Mouse (Mus musculus) kidney, adult 2 months (tissue): ENCODE results near the gene Mtif3. TPM values are rescaled to one million over a fixed set of nuclear protein-coding genes. Genes with fewer than 3 reads are reported as not detected.
"Not testable (repeated sequence)": the region's sequence is repeated elsewhere in the genome, so short reads cannot be mapped to it uniquely, and the experiment has no call there.

Source experiments
- DNase-seq: peaks from one replicate; pipeline ENCODE4 v3.0.0; 2021
- H3K27ac ChIP-seq: fragments of 200-500 bp; 2 replicates; pipeline ENCODE4 v1.5.1; 2012; ENCODE audit warnings: low read depth, low read length, control low read depth, inconsistent platforms; ENCODE audit not compliant: insufficient read depth
- H3K27me3 ChIP-seq: fragments of 200-500 bp; replicated peaks from 2 replicates; pipeline ENCODE4 v1.6.1; 2012; ENCODE audit warnings: mild to moderate bottlenecking, moderate library complexity, low read length, inconsistent platforms; ENCODE audit not compliant: control insufficient read depth, insufficient read depth
- H3K36me3 ChIP-seq: fragments of 200-500 bp; 2 replicates; pipeline ENCODE4 v1.6.1; 2012; ENCODE audit warnings: mild to moderate bottlenecking, moderate library complexity, low read length, inconsistent platforms; ENCODE audit not compliant: control insufficient read depth, insufficient read depth
- H3K4me1 ChIP-seq: fragments of 200-500 bp; 2 replicates; pipeline ENCODE4 v1.6.1; 2011; ENCODE audit warnings: low read length; ENCODE audit not compliant: control insufficient read depth, insufficient read depth
- H3K4me3 ChIP-seq: fragments of 200-500 bp; 2 replicates; pipeline ENCODE4 v1.5.1; 2011; ENCODE audit warnings: mild to moderate bottlenecking, low read depth, low read length, control low read depth; ENCODE audit not compliant: insufficient read depth
- CTCF ChIP-seq: fragments of 200-500 bp; conservative IDR thresholded peaks from 2 replicates; pipeline ENCODE4 v1.5.1; 2011; ENCODE audit warnings: low read depth, mild to moderate bottlenecking, control low read depth, low read length, moderate library complexity, mixed read lengths; ENCODE audit not compliant: insufficient read depth, insufficient read length
- POLR2A ChIP-seq: fragments of 200-500 bp; IDR thresholded peaks from one replicate; pipeline ENCODE4 v1.6.1; 2011; ENCODE audit warnings: low read depth, low read length, control low read depth
- WGBS: fragments of 180-500 bp; shearing (Covaris S2); methylation state at CpG from one replicate; pipeline ENCODE4 v1.1.7; 2018; 5-methylcytosine and 5-hydroxymethylcytosine counted together
- polyA plus RNA-seq: library from polyadenylated mRNA; depleted of rRNA; stranded (reverse); fragments of >200 nt; gene quantifications from 2 replicates; pipeline ENCODE4 v1.2.3, GENCODE M21; 2012

Mtif3 gene
- polyA plus RNA-seq, 1 experiment, result 27.7 TPM

- no peaks in the 10 kb centered on the region for H3K27me3 ChIP-seq
- WGBS, result 78% methylated on average over 15 of the region's 15 CpGs
- H3K36me3 ChIP-seq, result no peaks in the 10 kb centered on the region
- no peak overlapping the region for H3K27ac ChIP-seq
- no peak for TF ChIP-seq POLR2A
- no peak for TF ChIP-seq CTCF
- H3K4me3 ChIP-seq, result no peak overlapping the region
- H3K4me1 ChIP-seq, result no peaks in the 10 kb centered on the region
- DNase-seq, result no peak
These were observed 20.6 kb downstream of the Mtif3 start for GRCm38 (mm10) chr5:146942965-146943364.

GRCm38 (mm10) chr5:146941939-146942338 is 21.7 kb downstream of the Mtif3 start:
- not testable (repeated sequence) for H3K4me1 ChIP-seq, H3K27me3 ChIP-seq, DNase-seq, H3K4me3 ChIP-seq, H3K36me3 ChIP-seq, H3K27ac ChIP-seq
- WGBS, result 23% methylated on average over 2 of the region's 2 CpGs

GRCm38 (mm10) chr5:146940219-146940618 is 23.4 kb downstream of the Mtif3 start:
- TF ChIP-seq CTCF (peak; percentile 41), POLR2A (no peak)
- peak; percentile 53 for DNase-seq
- 24% methylated on average over 7 of the region's 7 CpGs for WGBS
- no peak overlapping the region for H3K4me3 ChIP-seq
- no peaks in the 10 kb centered on the region for H3K27me3 ChIP-seq
- H3K4me1 ChIP-seq, result no peaks in the 10 kb centered on the region
- H3K36me3 ChIP-seq, result no peaks in the 10 kb centered on the region
- H3K27ac ChIP-seq, result no peak overlapping the region

- H3K4me1 ChIP-seq, result no peaks in the 10 kb centered on the region
- TF ChIP-seq CTCF (peak; percentile 32; the same call in 1 of the 2 replicates), POLR2A (no peak)
- 68% methylated on average over 16 of the region's 16 CpGs for WGBS
- H3K27ac ChIP-seq, result no peak overlapping the region
- no peaks in the 10 kb centered on the region for H3K36me3 ChIP-seq
- no peak overlapping the region for H3K4me3 ChIP-seq
- no peak for DNase-seq
- no peaks in the 10 kb centered on the region for H3K27me3 ChIP-seq
These were observed 24.3 kb downstream of the Mtif3 start for GRCm38 (mm10) chr5:146939109-146939796.

GRCm38 (mm10) chr5:146937541-146938503 is 25.8 kb downstream of the Mtif3 start:
- TF ChIP-seq POLR2A (no peak), CTCF (no peak)
- H3K27me3 ChIP-seq, result no peaks in the 10 kb centered on the region
- H3K36me3 ChIP-seq, result no peaks in the 10 kb centered on the region
- DNase-seq, result peak; percentile 12
- WGBS, result 73% methylated on average over 32 of the region's 32 CpGs
- H3K4me1 ChIP-seq, result no peaks in the 10 kb centered on the region
- no peak overlapping the region for H3K4me3 ChIP-seq
- no peak overlapping the region for H3K27ac ChIP-seq

- WGBS, result 86% methylated on average over 12 of the region's 12 CpGs
- H3K4me1 ChIP-seq, result no peaks in the 10 kb centered on the region
- H3K27ac ChIP-seq, result no peak overlapping the region
- TF ChIP-seq CTCF (no peak), POLR2A (no peak)
- H3K36me3 ChIP-seq, result no peaks in the 10 kb centered on the region
- DNase-seq, result no peak
- H3K27me3 ChIP-seq, result no peaks in the 10 kb centered on the region
- H3K4me3 ChIP-seq, result no peak overlapping the region
These were observed 30.1 kb downstream of the Mtif3 start for GRCm38 (mm10) chr5:146933466-146933865.

- H3K36me3 ChIP-seq, result no peaks in the 10 kb centered on the region
- H3K4me3 ChIP-seq, result no peak overlapping the region
- no peak for DNase-seq
- no peaks in the 10 kb centered on the region for H3K4me1 ChIP-seq
- H3K27me3 ChIP-seq, result no peaks in the 10 kb centered on the region
- WGBS, result 61% methylated on average over 16 of the region's 16 CpGs
- H3K27ac ChIP-seq, result no peak overlapping the region
- no peak for TF ChIP-seq CTCF
- TF ChIP-seq POLR2A, result no peak
These were observed 31.6 kb downstream of the Mtif3 start for GRCm38 (mm10) chr5:146931904-146932553.
